Mouse (Mus musculus) retina, postnatal 7 days (tissue): Measurements from ENCODE around the gene Bmp7.

Experiments used
- DNase-seq: peaks from one replicate; pipeline ENCODE4 v3.0.0-alpha.2; 2012; ENCODE audit warnings: low read depth, low spot score

The Bmp7 gene

GRCm38 (mm10) chr2:172854136-172854535 lies 86.0 kb downstream of the Bmp7 start:
- no peak for DNase-seq

GRCm38 (mm10) chr2:172851773-172852172 lies 88.3 kb downstream of the Bmp7 start:
- DNase-seq = no peak

- no peak for DNase-seq
Observed at GRCm38 (mm10) chr2:172848193-172848592, 91.9 kb downstream of the Bmp7 start.

- DNase-seq = no peak
Observed at GRCm38 (mm10) chr2:172846311-172846575, 93.9 kb downstream of the Bmp7 start.

GRCm38 (mm10) chr2:172845536-172846310 lies 94.4 kb downstream of the Bmp7 start:
- no peak for DNase-seq

GRCm38 (mm10) chr2:172843903-172844302 lies 96.2 kb downstream of the Bmp7 start:
- no peak for DNase-seq

- no peak for DNase-seq
Observed at GRCm38 (mm10) chr2:172842306-172842705, 97.8 kb downstream of the Bmp7 start.

- no peak for DNase-seq
Observed at GRCm38 (mm10) chr2:172840905-172841750, 99.0 kb downstream of the Bmp7 start.

GRCm38 (mm10) chr2:172839317-172839980 lies 100.7 kb downstream of the Bmp7 start:
- no peak for DNase-seq

GRCm38 (mm10) chr2:172836516-172836915 lies 103.6 kb downstream of the Bmp7 start:
- DNase-seq = no peak

- DNase-seq = no peak
Observed at GRCm38 (mm10) chr2:172833196-172833595, 106.9 kb downstream of the Bmp7 start.

- DNase-seq = peak; percentile 51
Observed at GRCm38 (mm10) chr2:172831762-172832161, 108.4 kb downstream of the Bmp7 start.

- DNase-seq = peak; percentile 74
Observed at GRCm38 (mm10) chr2:172831133-172831532, 109.0 kb downstream of the Bmp7 start.

- DNase-seq = no peak
Observed at GRCm38 (mm10) chr2:172828229-172828628, 111.9 kb downstream of the Bmp7 start.

GRCm38 (mm10) chr2:172827564-172827963 lies 112.6 kb downstream of the Bmp7 start:
- DNase-seq = no peak

- DNase-seq = no peak
Observed at GRCm38 (mm10) chr2:172825785-172826145, 114.4 kb downstream of the Bmp7 start.

- DNase-seq = peak; percentile 34
Observed at GRCm38 (mm10) chr2:172824906-172825784, 115.0 kb downstream of the Bmp7 start.

GRCm38 (mm10) chr2:172818631-172819230 lies 121.4 kb downstream of the Bmp7 start:
- no peak for DNase-seq
